Mouse (Mus musculus): ENCODE measurements at regions not wholly inside any gene's neighbourhood (a gene's known extent, or its start where the extent isn't known, plus 50 kb on each side); places are given as distances from the start of the nearest gene placed in this dataset.

DNA sequence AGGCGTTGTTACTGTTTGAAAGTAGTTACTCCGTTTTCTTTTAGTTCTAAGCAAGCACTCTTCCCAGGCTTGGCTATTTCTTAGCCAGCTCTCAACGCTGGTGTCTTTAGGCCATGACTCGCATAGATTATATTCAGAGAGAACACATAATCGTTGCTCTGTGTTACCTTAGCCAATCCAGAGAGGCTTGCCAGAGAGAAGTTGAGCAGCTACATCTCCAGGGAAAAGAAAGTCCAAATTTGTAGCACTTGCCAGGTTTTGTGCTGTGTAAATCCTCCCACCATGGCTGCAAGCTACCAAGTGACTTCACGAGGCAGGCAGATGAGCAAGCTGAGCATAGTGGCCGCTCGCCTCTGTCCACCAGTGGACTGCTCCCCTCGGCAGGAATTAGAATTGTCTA lies 163.3 kb upstream of the Fn1 start:
- H3K4me3 ChIP-seq (replicated peaks; ENCODE audit: extremely low read depth, low read depth, low read length) = no peak overlapping the region
- WGBS = 82% methylated on average over 9 of the region's 9 CpGs
- no peak for DNase-seq
- no peaks in the 10 kb centered on the region for H3K4me1 ChIP-seq (ENCODE audit: control insufficient read depth, insufficient read depth, low read length)
- TF ChIP-seq POLR2A (IDR thresholded peaks at IDR 0.05; ENCODE audit: borderline replicate concordance, extremely low read depth, low read depth, low read length) = no peak
- TF ChIP-seq CTCF (IDR thresholded peaks at IDR 0.05; ENCODE audit: insufficient read depth, low read length) = no peak

GRCm38 (mm10) chr1:71814141-71814540 lies 161.1 kb upstream of the Fn1 start:
- no peaks in the 10 kb centered on the region for H3K4me1 ChIP-seq (ENCODE audit: control insufficient read depth, insufficient read depth, low read length)
- DNase-seq = no peak
- 62% methylated on average over 4 of the region's 4 CpGs for WGBS
- H3K4me3 ChIP-seq (replicated peaks; ENCODE audit: extremely low read depth, low read depth, low read length) = no peak overlapping the region
- no peak for TF ChIP-seq POLR2A (IDR thresholded peaks at IDR 0.05; ENCODE audit: borderline replicate concordance, extremely low read depth, low read depth, low read length)
- no peak for TF ChIP-seq CTCF (IDR thresholded peaks at IDR 0.05; ENCODE audit: insufficient read depth, low read length)

GRCm38 (mm10) chr1:71812171-71812695 lies 159.2 kb upstream of the Fn1 start:
- no peak overlapping the region for H3K4me3 ChIP-seq (replicated peaks; ENCODE audit: extremely low read depth, low read depth, low read length)
- no peaks in the 10 kb centered on the region for H3K4me1 ChIP-seq (ENCODE audit: control insufficient read depth, insufficient read depth, low read length)
- no peak for TF ChIP-seq POLR2A (IDR thresholded peaks at IDR 0.05; ENCODE audit: borderline replicate concordance, extremely low read depth, low read depth, low read length)
- no peak for TF ChIP-seq CTCF (IDR thresholded peaks at IDR 0.05; ENCODE audit: insufficient read depth, low read length)
- 93% methylated on average over 11 of the region's 11 CpGs for WGBS
- no peak for DNase-seq

DNA sequence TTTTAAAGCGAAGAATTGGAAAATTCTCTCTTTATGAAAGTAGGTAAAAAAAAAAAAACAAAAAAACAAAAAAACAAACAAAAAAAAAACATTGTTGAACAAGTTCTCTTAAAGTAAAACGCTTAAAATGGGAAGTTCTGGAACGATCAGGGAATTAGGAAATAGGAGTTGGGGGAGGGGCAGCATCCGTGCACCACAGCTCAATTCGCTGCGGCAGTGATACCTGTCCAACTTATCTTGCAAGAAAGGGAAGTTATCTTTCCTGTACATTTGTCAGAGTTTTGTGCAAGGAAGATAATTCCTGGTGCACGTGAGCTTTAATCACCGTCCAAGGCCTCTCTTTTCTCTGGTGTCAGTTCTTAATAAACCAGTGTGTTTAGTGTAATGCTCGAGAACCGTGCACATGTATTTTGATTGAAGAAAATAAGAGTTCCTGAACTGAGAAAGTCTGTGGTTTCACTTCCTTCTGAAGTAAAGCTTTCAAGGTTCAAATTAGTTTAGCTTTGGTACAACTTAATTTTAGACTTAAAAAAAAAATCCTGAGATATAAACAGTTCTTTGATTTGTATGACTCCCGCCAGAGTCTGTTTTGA lies 158.3 kb upstream of the Fn1 start:
- TF ChIP-seq CTCF (IDR thresholded peaks at IDR 0.05; ENCODE audit: insufficient read depth, low read length) (no peak), POLR2A (IDR thresholded peaks at IDR 0.05; ENCODE audit: borderline replicate concordance, extremely low read depth, low read depth, low read length) (no peak)
- WGBS = 82% methylated on average over 11 of the region's 11 CpGs
- no peak for DNase-seq
- Histone ChIP-seq H3K4me1 (ENCODE audit: control insufficient read depth, insufficient read depth, low read length) (no peaks in the 10 kb centered on the region), H3K4me3 (replicated peaks; ENCODE audit: extremely low read depth, low read depth, low read length) (no peak overlapping the region)

GRCm38 (mm10) chr1:71808005-71808404 lies 155.0 kb upstream of the Fn1 start:
- TF ChIP-seq CTCF (IDR thresholded peaks at IDR 0.05; ENCODE audit: insufficient read depth, low read length) (no peak), POLR2A (IDR thresholded peaks at IDR 0.05; ENCODE audit: borderline replicate concordance, extremely low read depth, low read depth, low read length) (no peak)
- DNase-seq = no peak
- no peaks in the 10 kb centered on the region for H3K4me1 ChIP-seq (ENCODE audit: control insufficient read depth, insufficient read depth, low read length)
- H3K4me3 ChIP-seq (replicated peaks; ENCODE audit: extremely low read depth, low read depth, low read length) = no peak overlapping the region
- WGBS = 53% methylated on average over 1 of the region's 1 CpGs

DNA sequence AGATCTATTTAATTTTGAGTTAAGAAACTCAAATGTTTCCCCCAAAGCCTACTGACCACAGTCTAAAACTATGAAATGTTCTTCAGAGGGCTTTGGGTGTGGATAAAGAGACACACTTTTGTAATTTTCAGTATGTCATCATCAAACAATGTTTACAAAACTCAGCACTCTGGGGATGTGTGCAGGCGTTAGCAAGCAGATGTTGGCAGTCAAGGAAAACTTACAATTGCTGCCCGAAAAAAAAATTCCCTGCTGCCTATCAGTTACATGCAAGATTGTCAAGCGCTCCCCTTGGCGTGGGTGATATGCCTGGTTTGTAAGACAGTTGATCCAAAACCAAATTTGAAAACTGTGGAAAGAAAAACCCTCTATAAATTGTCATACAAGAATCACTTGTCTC lies 154.6 kb upstream of the Fn1 start:
- no peak for DNase-seq
- WGBS = 32% methylated on average over 4 of the region's 4 CpGs
- no peaks in the 10 kb centered on the region for H3K4me1 ChIP-seq (ENCODE audit: control insufficient read depth, insufficient read depth, low read length)
- TF ChIP-seq POLR2A (IDR thresholded peaks at IDR 0.05; ENCODE audit: borderline replicate concordance, extremely low read depth, low read depth, low read length) (no peak), CTCF (IDR thresholded peaks at IDR 0.05; ENCODE audit: insufficient read depth, low read length) (no peak)
- no peak overlapping the region for H3K4me3 ChIP-seq (replicated peaks; ENCODE audit: extremely low read depth, low read depth, low read length)

- no peak for DNase-seq
- WGBS = 71% methylated on average over 9 of the region's 9 CpGs
- H3K4me3 ChIP-seq (replicated peaks; ENCODE audit: extremely low read depth, low read depth, low read length) = no peak overlapping the region
- TF ChIP-seq POLR2A (IDR thresholded peaks at IDR 0.05; ENCODE audit: borderline replicate concordance, extremely low read depth, low read depth, low read length) = no peak
- no peak for TF ChIP-seq CTCF (IDR thresholded peaks at IDR 0.05; ENCODE audit: insufficient read depth, low read length)
- H3K4me1 ChIP-seq (ENCODE audit: control insufficient read depth, insufficient read depth, low read length) = no peaks in the 10 kb centered on the region
Observed at GRCm38 (mm10) chr1:71801283-71802066, 148.5 kb upstream of the Fn1 start.

DNA sequence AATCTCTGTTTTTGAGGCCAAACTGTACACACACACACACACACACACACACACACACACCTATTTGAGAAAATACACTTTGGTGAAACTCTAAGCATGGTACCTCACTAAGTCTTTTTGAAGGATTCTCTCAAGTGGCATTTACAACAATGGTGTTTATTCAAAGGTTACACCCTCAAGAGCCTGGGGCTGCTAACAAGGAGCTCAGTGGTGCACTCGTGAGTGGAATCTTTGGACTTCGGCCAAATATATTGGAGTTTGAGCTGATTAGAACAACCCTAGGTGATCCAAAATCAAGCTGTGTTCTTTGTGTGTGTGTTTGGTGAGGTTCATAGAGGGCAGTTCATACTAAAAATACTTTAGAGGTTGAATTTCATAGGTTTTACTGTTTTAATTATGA lies 147.6 kb upstream of the Fn1 start:
- no peak for DNase-seq
- no peaks in the 10 kb centered on the region for H3K4me1 ChIP-seq (ENCODE audit: control insufficient read depth, insufficient read depth, low read length)
- no peak overlapping the region for H3K4me3 ChIP-seq (replicated peaks; ENCODE audit: extremely low read depth, low read depth, low read length)
- TF ChIP-seq CTCF (IDR thresholded peaks at IDR 0.05; ENCODE audit: insufficient read depth, low read length) = no peak
- WGBS = 50% methylated on average over 2 of the region's 2 CpGs

DNA sequence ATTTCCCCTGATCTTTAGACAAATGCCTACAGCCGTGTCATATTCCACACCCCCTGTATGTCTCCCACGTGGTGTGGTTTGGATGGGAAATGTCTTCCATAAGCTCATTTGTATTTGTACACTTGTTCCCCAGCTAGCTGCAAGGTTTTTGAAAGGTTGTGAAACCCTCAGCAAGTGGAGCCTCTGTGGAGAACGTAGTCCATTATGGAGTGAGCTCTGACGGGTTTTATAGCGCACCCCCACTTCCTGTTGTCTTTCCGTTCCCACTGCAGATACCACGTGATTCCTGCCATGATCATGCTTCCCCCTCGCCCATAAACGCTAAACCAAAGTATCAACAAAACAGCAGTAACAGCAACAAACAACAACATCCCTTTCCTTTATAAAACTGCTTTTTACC lies 145.6 kb upstream of the Fn1 start:
- no peak for DNase-seq
- 56% methylated on average over 9 of the region's 9 CpGs for WGBS
- no peak overlapping the region for H3K4me3 ChIP-seq (replicated peaks; ENCODE audit: extremely low read depth, low read depth, low read length)
- no peaks in the 10 kb centered on the region for H3K4me1 ChIP-seq (ENCODE audit: control insufficient read depth, insufficient read depth, low read length)
- TF ChIP-seq CTCF (IDR thresholded peaks at IDR 0.05; ENCODE audit: insufficient read depth, low read length) (no peak), POLR2A (IDR thresholded peaks at IDR 0.05; ENCODE audit: borderline replicate concordance, extremely low read depth, low read depth, low read length) (no peak)

- H3K4me3 ChIP-seq (replicated peaks; ENCODE audit: extremely low read depth, low read depth, low read length) = no peak overlapping the region
- TF ChIP-seq CTCF (IDR thresholded peaks at IDR 0.05; ENCODE audit: insufficient read depth, low read length) (no peak), POLR2A (IDR thresholded peaks at IDR 0.05; ENCODE audit: borderline replicate concordance, extremely low read depth, low read depth, low read length) (no peak)
- 38% methylated on average over 1 of the region's 1 CpGs for WGBS
- no peaks in the 10 kb centered on the region for H3K4me1 ChIP-seq (ENCODE audit: control insufficient read depth, insufficient read depth, low read length)
- no peak for DNase-seq
Observed at GRCm38 (mm10) chr1:71788408-71788807, 135.4 kb upstream of the Fn1 start.

Data from lung, adult 2 months (tissue).